Mouse (Mus musculus) neural tube, embryonic 10.5 days (tissue): ENCODE results near the gene Nagpa.
"Not testable (repeated sequence)": the region's sequence is repeated elsewhere in the genome, so short reads cannot be mapped to it uniquely, and the experiment has no call there.

Experiments used
- DNase-seq: peaks from one replicate; pipeline ENCODE4 v3.0.0-alpha.2; 2017; ENCODE audit warnings: low spot score; ENCODE audit errors: extremely low spot score

Gene Nagpa

GRCm38 (mm10) chr16:5203668-5204433, at the start of gene Nagpa:
Gene Nagpa, minus strand, starts transcription at chr16:5204012.
- peak; percentile 81 for DNase-seq

GRCm38 (mm10) chr16:5252260-5252659, 48.4 kb upstream of the Nagpa start:
- no peak for DNase-seq

DNA sequence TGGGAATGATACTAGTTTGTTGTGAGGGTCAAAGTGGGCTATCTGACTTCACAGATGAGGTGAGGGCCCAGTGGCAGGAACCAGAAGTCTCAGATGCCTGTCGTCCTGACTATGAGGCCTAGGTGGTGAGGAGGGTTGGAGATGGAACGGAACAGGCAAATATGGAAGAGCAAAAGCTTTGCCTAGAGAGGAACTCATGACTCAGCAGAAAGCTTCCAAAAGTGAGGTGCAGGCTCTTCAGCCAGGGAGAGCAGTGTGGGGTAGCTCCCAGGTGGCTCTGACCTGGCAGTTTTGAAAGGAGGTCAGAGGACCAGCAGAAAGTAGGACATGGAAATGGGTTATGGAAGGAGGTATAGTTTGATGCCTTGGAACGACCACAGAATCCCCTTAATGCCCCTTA, 47.1 kb upstream of the Nagpa start:
- no peak for DNase-seq

DNA sequence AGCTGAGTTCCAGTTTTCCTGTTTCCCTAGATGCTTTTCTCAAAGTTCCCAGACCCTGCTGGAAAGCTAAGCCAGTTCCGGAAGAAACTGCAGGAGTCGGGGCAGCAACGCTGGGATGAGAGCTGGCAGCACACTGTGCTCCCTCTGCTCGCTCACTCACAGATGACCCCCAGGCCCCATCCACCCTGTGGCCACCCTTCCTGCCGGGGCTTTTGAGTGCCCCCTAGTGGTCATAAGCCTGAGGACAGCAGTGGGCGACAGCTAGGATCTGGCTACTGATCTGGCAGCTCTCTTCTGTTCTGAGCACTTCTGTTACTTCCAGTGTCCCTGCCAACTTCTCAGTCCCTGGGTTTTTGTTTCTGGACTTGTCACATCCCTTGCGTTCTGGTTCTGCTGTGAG, 40.6 kb upstream of the Nagpa start:
- DNase-seq = peak; percentile 54

- no peak for DNase-seq
These were observed 39.1 kb upstream of the Nagpa start for GRCm38 (mm10) chr16:5242882-5243281.

DNA sequence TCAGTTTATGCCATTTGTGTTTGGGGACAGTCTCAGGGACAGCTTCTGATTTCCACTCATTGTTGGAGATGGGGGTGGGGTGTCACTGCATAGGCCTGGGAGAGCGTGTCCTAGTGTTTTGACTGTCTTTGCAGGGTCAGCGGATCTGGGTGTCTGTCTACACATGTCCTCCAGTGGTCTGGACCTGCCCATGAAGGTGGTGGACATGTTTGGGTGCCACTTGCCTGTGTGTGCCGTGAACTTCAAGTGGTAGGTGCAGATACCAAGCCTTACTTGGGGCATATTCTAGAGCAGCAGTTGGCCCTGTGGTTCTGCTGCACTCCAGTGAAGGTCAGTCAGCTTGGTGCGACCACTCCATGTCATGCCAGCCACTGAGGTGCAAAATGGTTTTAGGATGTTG, 38.5 kb upstream of the Nagpa start:
- DNase-seq = no peak

- DNase-seq = peak; percentile 92
These were observed 29.9 kb upstream of the Nagpa start, which contains the start of gene Alg1 for GRCm38 (mm10) chr16:5233418-5234313. Gene Alg1, plus strand, starts transcription at chr16:5233621.

- no peak for DNase-seq
These were observed 29.2 kb upstream of the Nagpa start for GRCm38 (mm10) chr16:5232982-5233381.

GRCm38 (mm10) chr16:5228103-5228502, 24.3 kb upstream of the Nagpa start:
- DNase-seq = not testable (repeated sequence)

DNA sequence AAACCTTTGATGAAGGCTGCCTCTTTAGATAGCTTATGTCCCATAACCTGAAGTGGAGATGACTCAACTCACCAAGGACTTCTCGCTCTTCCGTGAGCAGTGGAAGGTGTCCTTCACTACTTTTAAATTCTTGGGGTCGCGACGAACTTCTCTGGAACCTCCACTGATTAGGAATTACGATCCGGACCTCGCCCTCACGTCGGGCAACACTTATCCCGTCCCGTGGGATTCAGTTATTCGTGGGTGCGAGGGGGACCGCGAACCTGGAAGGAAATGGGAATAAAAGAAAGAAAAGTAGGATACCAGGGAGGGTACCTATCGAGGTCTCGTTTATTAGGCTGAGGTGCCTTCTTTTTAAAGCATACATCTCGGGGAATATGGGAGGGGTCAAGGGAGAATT, 23.7 kb upstream of the Nagpa start:
- DNase-seq = not testable (repeated sequence)

GRCm38 (mm10) chr16:5226534-5226933, 22.7 kb upstream of the Nagpa start:
- not testable (repeated sequence) for DNase-seq

DNA sequence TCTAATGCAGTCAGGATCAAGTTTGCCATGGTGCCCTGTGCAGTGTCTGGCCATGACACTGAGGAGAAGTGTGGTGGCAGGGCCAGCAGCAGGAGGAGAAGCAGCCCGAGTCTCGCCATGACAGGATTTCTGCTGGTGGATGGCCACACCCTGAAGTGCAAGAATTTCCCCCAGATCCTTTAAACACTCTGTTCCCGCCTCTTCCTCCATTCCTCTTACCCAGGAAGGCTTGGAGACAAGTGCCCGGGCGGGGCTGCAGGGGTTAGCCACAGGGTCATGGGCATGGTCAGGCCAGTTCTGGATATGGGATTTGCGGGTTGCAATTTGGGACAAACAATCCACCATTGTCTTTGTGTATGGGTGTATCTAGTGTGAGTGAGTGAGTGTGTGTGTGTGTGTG, 18.3 kb upstream of the Nagpa start, which contains the start of gene AU021092:
TSS of gene AU021092 (minus strand) at position 160 of the 400 bp plus-strand sequence.
- no peak for DNase-seq

DNA sequence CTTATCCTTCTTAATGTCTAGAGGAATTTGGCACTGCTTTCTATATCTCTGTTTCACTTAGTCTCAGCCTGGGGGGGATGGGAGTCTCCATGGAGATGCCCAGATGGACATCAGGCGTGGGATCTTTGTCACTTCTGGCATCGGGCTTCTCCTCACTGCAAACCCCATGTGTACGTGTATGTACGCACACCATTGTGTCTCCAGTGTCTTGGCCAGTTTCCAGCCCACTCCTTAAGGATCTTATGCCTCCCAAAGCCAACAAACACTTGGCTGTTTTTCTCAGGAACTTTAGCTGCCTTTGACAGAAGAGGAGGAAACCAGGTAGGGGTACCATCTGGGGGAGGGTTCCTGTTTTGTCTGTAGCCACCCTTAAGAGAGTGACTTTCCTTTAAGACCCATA, 17.6 kb upstream of the Nagpa start:
- no peak for DNase-seq

- no peak for DNase-seq
These were observed 13.7 kb upstream of the Nagpa start for GRCm38 (mm10) chr16:5217341-5218133.

GRCm38 (mm10) chr16:5216686-5217085, 12.9 kb upstream of the Nagpa start:
- no peak for DNase-seq

DNA sequence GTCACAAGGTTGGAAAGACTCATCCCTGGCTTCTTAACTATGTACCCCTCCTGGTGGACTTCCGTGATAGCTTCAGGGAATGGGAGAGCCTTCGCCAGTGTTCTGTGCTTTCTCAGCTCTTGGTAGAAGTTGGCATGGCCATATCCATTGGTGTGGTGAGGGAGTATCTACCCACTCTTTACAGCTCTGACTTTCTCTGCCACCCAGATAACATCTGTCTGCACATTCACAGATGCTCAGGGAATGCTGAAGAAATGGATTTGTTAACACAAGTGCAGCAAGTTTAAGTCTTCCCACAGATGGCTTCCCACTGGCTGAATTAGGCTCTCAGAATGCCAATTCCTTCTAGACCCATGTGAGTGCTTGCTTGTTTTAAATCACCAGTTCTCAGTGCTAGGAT, 10.3 kb upstream of the Nagpa start:
- no peak for DNase-seq

GRCm38 (mm10) chr16:5212150-5212549, 8.3 kb upstream of the Nagpa start:
- no peak for DNase-seq

- DNase-seq = no peak
These were observed 6.6 kb upstream of the Nagpa start for GRCm38 (mm10) chr16:5210365-5210764.

- no peak for DNase-seq
These were observed 2.2 kb upstream of the Nagpa start for GRCm38 (mm10) chr16:5206051-5206450.

DNA sequence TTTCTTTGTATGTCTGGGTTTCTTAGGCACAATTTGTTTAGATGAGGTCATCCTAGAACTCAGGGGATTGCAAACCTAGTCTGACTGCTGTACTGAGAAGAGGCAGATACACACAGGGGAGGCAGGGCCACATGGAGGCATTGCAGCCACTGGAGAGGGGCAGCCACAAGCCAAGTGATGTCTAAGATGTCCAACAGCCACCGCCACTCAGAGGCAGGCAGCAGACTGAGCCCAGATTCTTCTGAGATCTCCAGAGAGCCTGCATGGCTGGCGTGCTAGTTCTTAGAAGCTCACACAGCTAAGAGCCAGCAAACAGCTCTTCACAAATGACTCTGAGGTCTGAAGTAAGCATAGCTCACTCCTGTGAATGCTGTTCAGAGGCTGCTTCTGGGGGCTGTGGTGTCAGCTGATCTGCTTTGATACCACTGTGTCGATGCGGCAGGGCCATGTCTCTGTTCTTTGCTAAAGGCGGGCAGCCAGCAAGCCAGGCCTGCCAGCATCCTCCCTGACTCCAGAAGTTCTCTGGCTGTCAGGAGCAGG, 1.7 kb upstream of the Nagpa start:
- DNase-seq = no peak

- no peak for DNase-seq
These were observed 612 bp downstream of the Nagpa start for GRCm38 (mm10) chr16:5203200-5203599.
